Mouse (Mus musculus) forebrain, postnatal 0 days (tissue): Measurements from ENCODE around the gene Serpinf1. TPM values are rescaled to one million over a fixed set of nuclear protein-coding genes. Genes with fewer than 3 reads are reported as not detected.
A peak's percentile ranks its signal among the peaks of the same experiment; 100 is the strongest.

Experiments used
- ATAC-seq: fragments of 200-750 bp; cut with Nextera tagmentation; 2 replicates; pipeline ENCODE4 v1.8.0; 2017; ENCODE audit warnings: mild to moderate bottlenecking, moderate library complexity
- DNase-seq: peaks from one replicate; pipeline ENCODE4 v3.0.0-alpha.2; 2015
- H3K27ac ChIP-seq: fragments of 300-500 bp; sonication (generic); 2 replicates; pipeline ENCODE4 v1.5.1; 2014; ENCODE audit warnings: low read depth, mild to moderate bottlenecking, antibody characterized with exemption, low read length, moderate library complexity, mixed read lengths
- H3K27me3 ChIP-seq: fragments of 300-500 bp; sonication (generic); 2 replicates; pipeline ENCODE4 v1.6.1; 2014; ENCODE audit warnings: mild to moderate bottlenecking, low read length, mixed read lengths; ENCODE audit not compliant: insufficient read depth
- H3K36me3 ChIP-seq: fragments of 300-500 bp; sonication (generic); 2 replicates; pipeline ENCODE4 v1.6.1; 2014; ENCODE audit warnings: mild to moderate bottlenecking, moderate library complexity; ENCODE audit not compliant: insufficient read depth
- H3K4me1 ChIP-seq: fragments of 300-500 bp; sonication (generic); 2 replicates; pipeline ENCODE4 v1.6.1; 2014; ENCODE audit warnings: antibody characterized with exemption; ENCODE audit not compliant: insufficient read depth
- H3K4me2 ChIP-seq: fragments of 300-500 bp; sonication (generic); 2 replicates; pipeline ENCODE4 v1.6.1; 2014; ENCODE audit warnings: low read depth, mild to moderate bottlenecking, moderate library complexity
- H3K4me3 ChIP-seq: fragments of 300-500 bp; sonication (generic); 2 replicates; pipeline ENCODE4 v1.5.1; 2014; ENCODE audit warnings: low read depth, low read length, mixed read lengths
- H3K9ac ChIP-seq: fragments of 300-500 bp; sonication (generic); 2 replicates; pipeline ENCODE4 v1.6.1; 2014; ENCODE audit warnings: mild to moderate bottlenecking
- H3K9me3 ChIP-seq: fragments of 300-500 bp; sonication (generic); 2 replicates; pipeline ENCODE4 v1.6.1; 2016; ENCODE audit warnings: low read length
- CTCF ChIP-seq: sonication (generic); IDR thresholded peaks from 2 replicates; pipeline ENCODE4 v1.5.1; 2016; ENCODE audit warnings: antibody characterized with exemption, control low read depth, low read depth
- WGBS: fragments of 180-500 bp; shearing (Covaris S2); extraction: QIAGEN DNeasy Blood & Tissue Kit; methylation state at CpG from one replicate; pipeline ENCODE4 v1.1.7; 2014; 5-methylcytosine and 5-hydroxymethylcytosine counted together
- polyA plus RNA-seq: library from polyadenylated mRNA; unstranded; fragments of >200 nt; fragmentation: Nextera tagmentation; extraction: Ambion mirVana; gene quantifications from 2 replicates; pipeline ENCODE4 v1.2.1, GENCODE M21; 2015
- total RNA-seq: library from RNA; depleted of rRNA; stranded (reverse); fragments of >200 nt; gene quantifications from 2 replicates; pipeline ENCODE4 v1.2.3, GENCODE M21; 2014; rRNA removed

Serpinf1 gene
- 43.0 and 53.3 TPM in 2 replicates for total RNA-seq
- polyA plus RNA-seq, result 44.6 and 57.7 TPM in 2 replicates

DNA sequence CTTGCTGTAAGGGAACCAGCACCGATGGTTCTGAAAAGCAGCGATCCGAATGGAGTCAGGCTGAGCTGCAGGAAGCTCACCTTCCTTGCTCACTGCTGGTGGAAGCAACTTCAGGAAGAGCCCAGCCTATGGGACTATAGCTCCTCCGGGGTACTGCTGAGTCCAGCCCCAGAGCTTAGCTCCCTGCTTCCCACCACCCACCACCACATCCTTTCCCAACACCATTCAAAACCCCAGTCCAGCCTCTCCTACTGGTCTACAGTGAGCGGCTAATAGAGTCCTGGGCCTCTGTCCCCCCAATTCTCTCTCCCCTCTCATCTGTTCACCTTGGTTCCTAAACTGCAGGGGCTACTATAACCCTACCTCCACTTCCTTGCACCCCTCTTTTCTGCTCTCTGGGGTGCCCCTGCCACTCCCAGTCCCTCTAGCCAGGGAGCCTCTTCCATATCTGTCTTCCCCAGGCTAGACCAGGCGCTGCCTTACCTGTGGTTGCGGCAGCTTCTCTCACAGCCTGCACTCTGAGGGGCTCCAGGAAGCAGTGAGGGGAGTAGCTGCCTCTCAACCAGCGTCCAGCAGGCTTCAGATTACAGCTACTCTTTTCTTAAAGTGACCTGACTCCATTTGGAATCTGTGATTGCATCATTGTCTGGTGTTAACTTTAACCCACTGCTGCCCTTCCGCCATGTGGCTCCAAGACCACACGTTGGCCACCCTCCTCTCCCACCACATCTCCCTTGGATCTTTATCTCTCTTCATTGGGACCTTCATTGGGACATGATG lies at the start of gene Serpinf1:
Gene Serpinf1, minus strand, starts transcription at position 689 of the 780 bp plus-strand sequence.
- no peak for TF ChIP-seq CTCF
- Histone ChIP-seq H3K4me1 (no peaks in the 10 kb centered on the region), H3K4me2 (no peak within 1 kb of the TSS), H3K27ac (no peak within 1 kb of the TSS), H3K9ac (no peak within 1 kb of the TSS), H3K4me3 (no peak within 1 kb of the TSS), H3K9me3 (no peaks in the 10 kb centered on the region), H3K36me3 (no peaks in the 10 kb centered on the region), H3K27me3 (no peaks in the 10 kb centered on the region)
- DNase-seq (no peak), ATAC-seq (no peak)
- 58% methylated on average over 10 of the region's 10 CpGs for WGBS

DNA sequence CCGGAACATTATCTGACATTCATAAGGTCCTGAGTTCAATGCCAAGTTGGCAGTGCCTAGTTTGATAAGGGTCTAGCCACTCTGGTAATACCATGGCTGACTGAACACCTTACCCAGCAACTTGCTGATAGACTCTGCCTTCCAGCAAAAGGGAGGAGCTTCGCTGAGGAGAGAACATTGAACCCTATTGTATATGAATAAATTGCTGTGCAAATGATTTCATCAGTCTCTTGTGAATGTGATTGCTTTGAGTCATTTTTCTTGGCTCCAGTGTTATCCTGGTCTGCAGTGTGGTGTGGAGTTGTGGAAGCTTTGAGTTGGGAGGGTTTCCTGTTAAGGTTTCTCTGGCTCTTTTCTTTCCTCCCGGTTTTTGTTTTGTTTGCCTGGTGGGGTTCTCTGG lies 48.2 kb upstream of the Serpinf1 start:
- no peak for DNase-seq
- no peaks in the 10 kb centered on the region for H3K4me1 ChIP-seq
- 85% methylated on average over 3 of the region's 3 CpGs for WGBS
- H3K36me3 ChIP-seq, result peaks cover under 1% of the 10 kb centered on the region; the same call in 1 of the 2 replicates
- no peak overlapping the region for H3K4me3 ChIP-seq
- TF ChIP-seq CTCF, result no peak
- H3K27ac ChIP-seq, result no peak overlapping the region
- H3K9me3 ChIP-seq, result no peaks in the 10 kb centered on the region
- H3K4me2 ChIP-seq, result no peak overlapping the region
- no peak overlapping the region for H3K9ac ChIP-seq
- no peak for ATAC-seq
- peaks cover 7% of the 10 kb centered on the region; the same call in 1 of the 2 replicates for H3K27me3 ChIP-seq

GRCm38 (mm10) chr11:75469261-75469660 lies 46.8 kb upstream of the Serpinf1 start:
- no peak for DNase-seq
- H3K4me1 ChIP-seq, result no peaks in the 10 kb centered on the region
- H3K27ac ChIP-seq, result no peak overlapping the region
- peaks cover 7% of the 10 kb centered on the region; the same call in 1 of the 2 replicates for H3K27me3 ChIP-seq
- no peak overlapping the region for H3K4me3 ChIP-seq
- no peak overlapping the region for H3K4me2 ChIP-seq
- H3K9me3 ChIP-seq, result no peaks in the 10 kb centered on the region
- H3K9ac ChIP-seq, result no peak overlapping the region
- peaks cover 10% of the 10 kb centered on the region for H3K36me3 ChIP-seq
- ATAC-seq, result no peak
- WGBS, result 91% methylated on average over 4 of the region's 4 CpGs
- TF ChIP-seq CTCF, result no peak

DNA sequence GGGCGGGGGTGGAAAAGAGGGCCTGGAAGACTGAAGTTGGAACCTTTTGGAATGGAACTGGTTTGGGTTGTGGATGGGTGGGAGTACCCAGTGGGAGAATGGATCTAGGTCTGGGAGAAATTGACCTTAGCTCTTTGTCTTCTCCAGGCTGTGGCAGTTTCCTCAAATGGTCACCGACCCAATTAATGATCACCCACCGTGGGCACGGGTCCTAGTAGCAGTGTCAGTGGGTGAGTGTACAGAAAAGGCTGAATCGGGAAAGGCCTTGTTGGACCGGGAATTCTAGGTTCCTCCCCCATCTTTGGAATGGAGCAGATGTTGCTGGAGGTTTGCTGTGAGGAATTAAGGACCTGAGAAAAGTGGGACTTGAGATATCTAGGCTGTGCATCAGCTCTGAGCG lies 45.9 kb upstream of the Serpinf1 start:
- H3K4me1 ChIP-seq, result no peaks in the 10 kb centered on the region
- no peak overlapping the region for H3K27ac ChIP-seq
- H3K9ac ChIP-seq, result no peak overlapping the region
- peaks cover 10% of the 10 kb centered on the region for H3K36me3 ChIP-seq
- H3K9me3 ChIP-seq, result no peaks in the 10 kb centered on the region
- WGBS, result 68% methylated on average over 7 of the region's 7 CpGs
- DNase-seq (no peak), ATAC-seq (no peak)
- H3K4me2 ChIP-seq, result peak overlapping the region; percentile 34; the same call in 1 of the 2 replicates
- H3K4me3 ChIP-seq, result no peak overlapping the region
- H3K27me3 ChIP-seq, result peaks cover 7% of the 10 kb centered on the region; the same call in 1 of the 2 replicates
- no peak for TF ChIP-seq CTCF

DNA sequence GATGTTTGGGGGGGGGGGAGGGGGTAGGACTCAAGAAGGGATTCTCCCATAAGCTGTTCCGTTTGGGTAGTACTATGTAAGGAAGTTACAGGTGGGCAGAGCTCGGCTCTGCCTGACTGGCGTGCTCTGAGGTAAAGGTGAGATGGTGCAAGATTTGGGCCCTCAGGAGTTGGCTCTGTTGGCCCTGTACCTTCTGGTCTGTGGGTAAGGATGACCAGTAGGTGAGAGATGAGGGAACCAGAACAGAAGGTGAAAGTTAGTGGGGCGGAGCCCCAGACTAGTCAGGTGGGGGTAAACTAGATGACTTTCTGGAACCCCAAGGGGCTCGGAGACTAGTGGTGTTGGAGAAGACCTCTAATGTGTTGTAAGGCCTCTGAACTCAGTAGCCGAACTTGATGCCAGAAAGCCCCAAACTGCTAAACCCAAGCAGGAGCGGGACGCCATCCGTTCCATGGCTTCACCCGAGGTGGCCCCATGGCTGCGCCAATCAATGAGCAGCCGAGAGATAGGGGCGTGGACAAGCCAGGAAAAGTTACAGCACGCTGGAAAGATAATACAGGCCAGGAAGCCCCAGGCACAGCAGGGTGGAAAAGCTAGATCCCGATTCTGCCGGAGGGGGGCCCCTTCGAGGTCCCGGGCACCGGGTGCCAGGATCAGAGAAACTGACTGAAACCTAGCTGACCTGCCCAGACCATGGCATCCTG lies 45.2 kb upstream of the Serpinf1 start:
- no peak for TF ChIP-seq CTCF
- DNase-seq (no peak), ATAC-seq (no peak)
- Histone ChIP-seq H3K4me2 (peak overlapping the region; percentile 34; the same call in 1 of the 2 replicates), H3K9me3 (no peaks in the 10 kb centered on the region), H3K27me3 (peaks cover 7% of the 10 kb centered on the region; the same call in 1 of the 2 replicates), H3K4me1 (peaks cover 2% of the 10 kb centered on the region; the same call in 1 of the 2 replicates), H3K36me3 (peaks cover 10% of the 10 kb centered on the region), H3K27ac (no peak overlapping the region), H3K4me3 (0 out of 2 replicates have a peak overlapping the region, but pooled peaks have one; percentile 3), H3K9ac (no peak overlapping the region)
- WGBS, result 19% methylated on average over 19 of the region's 19 CpGs

GRCm38 (mm10) chr11:75466731-75467505 lies 44.4 kb upstream of the Serpinf1 start:
- no peak for TF ChIP-seq CTCF
- Histone ChIP-seq H3K4me1 (peaks cover 10% of the 10 kb centered on the region), H3K36me3 (peaks cover 10% of the 10 kb centered on the region), H3K4me3 (no peak overlapping the region), H3K4me2 (no peak overlapping the region), H3K9ac (no peak overlapping the region), H3K27ac (no peak overlapping the region), H3K9me3 (no peaks in the 10 kb centered on the region), H3K27me3 (peaks cover 7% of the 10 kb centered on the region; the same call in 1 of the 2 replicates)
- ATAC-seq (no peak), DNase-seq (no peak)
- WGBS, result over 99% methylated on average over 4 of the region's 4 CpGs
